Mouse (Mus musculus) CH12.LX (cell line): ENCODE measurements around the gene Tcp1. TPM values are rescaled to one million over a fixed set of nuclear protein-coding genes. Genes with fewer than 3 reads are reported as not detected.
A peak's percentile ranks its signal among the peaks of the same experiment; 100 is the strongest.
"Not testable (repeated sequence)": the region's sequence is repeated elsewhere in the genome, so short reads cannot be mapped to it uniquely, and the experiment has no call there.

Experiments
- DNase-seq: peaks from one replicate; pipeline ENCODE4 v3.0.0-alpha.2; 2013; ENCODE audit errors: extremely low read depth
- H3K27ac ChIP-seq: 2 replicates; pipeline ENCODE4 v1.5.1; 2012; ENCODE audit warnings: low read depth, mild to moderate bottlenecking, control low read depth, moderate library complexity; ENCODE audit not compliant: insufficient read depth
- H3K27me3 ChIP-seq: replicated peaks from 2 replicates; pipeline ENCODE3; 2012; ENCODE audit warnings: inconsistent platforms
- H3K36me3 ChIP-seq, 2 experiments: replicated peaks in 1 of 2; 2 replicates each; pipeline versions ENCODE3 to v1.6.1; 2012; ENCODE audit warnings: inconsistent platforms in 1 of 2, low read length in 1 of 2, mild to moderate bottlenecking in 1 of 2, mixed read lengths in 1 of 2, moderate library complexity in 1 of 2; ENCODE audit not compliant: control insufficient read depth in 1 of 2, insufficient read depth in 1 of 2
- H3K4me1 ChIP-seq, 2 experiments: 2 replicates each; pipeline ENCODE4 v1.6.1; 2012; ENCODE audit warnings: inconsistent platforms in 1 of 2, moderate library complexity in 1 of 2; ENCODE audit not compliant: insufficient read depth in 2 of 2, control insufficient read depth in 1 of 2
- H3K4me2 ChIP-seq: 2 replicates; pipeline ENCODE4 v1.6.1; 2012; ENCODE audit warnings: low read depth, mild to moderate bottlenecking, control low read depth; ENCODE audit not compliant: poor library complexity, insufficient read depth, severe bottlenecking
- H3K4me3 ChIP-seq, 3 experiments: fragments of 150-350 bp in 1 of 3; sonication (generic) in 1 of 3; replicated peaks in 1 of 3; 2 replicates each; pipeline versions ENCODE3 to v1.5.1; 2011 to 2012; ENCODE audit warnings: low read depth in 2 of 3, low read length in 2 of 3, mild to moderate bottlenecking in 2 of 3, moderate library complexity in 2 of 3, control low read depth in 1 of 3, improper control_type of control experiment in 1 of 3, inconsistent platforms in 1 of 3, mixed read lengths in 1 of 3; ENCODE audit not compliant: poor library complexity in 1 of 3
- H3K79me2 ChIP-seq: replicated peaks from 2 replicates; pipeline ENCODE4 v1.6.1; 2012; ENCODE audit warnings: mild to moderate bottlenecking, moderate library complexity; ENCODE audit not compliant: control insufficient read depth, poor library complexity, insufficient read depth, severe bottlenecking; ENCODE audit errors: extremely low read depth
- H3K9ac ChIP-seq: 2 replicates; pipeline ENCODE4 v1.6.1; 2012; ENCODE audit warnings: low read depth, mild to moderate bottlenecking, control low read depth, moderate library complexity; ENCODE audit not compliant: insufficient read depth
- H3K9me3 ChIP-seq: replicated peaks from 2 replicates; pipeline ENCODE3; 2012; ENCODE audit warnings: low read length, inconsistent platforms, mixed read lengths
- BHLHE40 ChIP-seq: IDR thresholded peaks from 2 replicates; pipeline ENCODE4 v1.6.1; 2011; ENCODE audit warnings: mild to moderate bottlenecking, low read depth, low read length, improper control_type of control experiment
- CHD1 ChIP-seq: IDR thresholded peaks from 2 replicates; pipeline ENCODE4 v1.6.1; 2012; ENCODE audit warnings: low read depth, low read length, improper control_type of control experiment, inconsistent platforms
- CHD2 ChIP-seq: IDR thresholded peaks from 2 replicates; pipeline ENCODE4 v1.6.1; 2011; ENCODE audit warnings: low read length, improper control_type of control experiment
- ELF1 ChIP-seq: IDR thresholded peaks from 2 replicates; pipeline ENCODE4 v1.6.1; 2014; ENCODE audit warnings: low read depth, mild to moderate bottlenecking, inconsistent platforms, low read length, improper control_type of control experiment
- EP300 ChIP-seq: IDR thresholded peaks from 2 replicates; pipeline ENCODE4 v1.6.1; 2011; ENCODE audit warnings: low read length, improper control_type of control experiment
- HCFC1 ChIP-seq: IDR thresholded peaks from 2 replicates; pipeline ENCODE4 v1.6.1; 2012; ENCODE audit warnings: low read depth, mild to moderate bottlenecking, inconsistent platforms, low read length, improper control_type of control experiment
- IRF4 ChIP-seq: IDR thresholded peaks from 2 replicates; pipeline ENCODE4 v1.6.1; 2014; ENCODE audit warnings: low read depth, mild to moderate bottlenecking, inconsistent platforms, low read length, improper control_type of control experiment
- JUND ChIP-seq: conservative IDR thresholded peaks from 2 replicates; pipeline ENCODE4 v1.6.1; 2011; ENCODE audit warnings: low read depth, low read length, improper control_type of control experiment
- MAFK ChIP-seq: IDR thresholded peaks from 2 replicates; pipeline ENCODE4 v1.6.1; 2011; ENCODE audit warnings: low read length, improper control_type of control experiment; ENCODE audit not compliant: insufficient replicate concordance
- MAX ChIP-seq: IDR thresholded peaks from 2 replicates; pipeline ENCODE4 v1.6.1; 2011; ENCODE audit warnings: low read length, improper control_type of control experiment
- MEF2A ChIP-seq: IDR thresholded peaks from 2 replicates; pipeline ENCODE4 v1.6.1; 2014; ENCODE audit warnings: low read depth, mild to moderate bottlenecking, inconsistent platforms, low read length, improper control_type of control experiment, borderline replicate concordance
- MXI1 ChIP-seq: IDR thresholded peaks from 2 replicates; pipeline ENCODE4 v1.6.1; 2011; ENCODE audit warnings: mild to moderate bottlenecking, low read depth, low read length, improper control_type of control experiment
- MYC ChIP-seq: IDR thresholded peaks from 2 replicates; pipeline ENCODE4 v1.6.1; 2011; ENCODE audit warnings: low read depth, mild to moderate bottlenecking, improper control_type of control experiment, low read length
- NRF1 ChIP-seq: IDR thresholded peaks from 2 replicates; pipeline ENCODE4 v1.6.1; 2014; ENCODE audit warnings: low read depth, mild to moderate bottlenecking, inconsistent platforms, low read length, improper control_type of control experiment, moderate library complexity
- POLR2A ChIP-seq: IDR thresholded peaks from 2 replicates; pipeline ENCODE4 v1.6.1; 2011; ENCODE audit warnings: low read depth, mild to moderate bottlenecking, improper control_type of control experiment, low read length
- SIN3A ChIP-seq: IDR thresholded peaks from 2 replicates; pipeline ENCODE4 v1.6.1; 2012; ENCODE audit warnings: low read length, improper control_type of control experiment, inconsistent platforms
- UBTF ChIP-seq: IDR thresholded peaks from 2 replicates; pipeline ENCODE4 v1.6.1; 2012; ENCODE audit warnings: low read depth, mild to moderate bottlenecking, inconsistent platforms, low read length, improper control_type of control experiment, moderate library complexity
- ZC3H11A ChIP-seq: IDR thresholded peaks from 2 replicates; pipeline ENCODE4 v1.6.1; 2012; ENCODE audit warnings: low read depth, mild to moderate bottlenecking, inconsistent platforms, low read length, improper control_type of control experiment
- ZKSCAN1 ChIP-seq: IDR thresholded peaks from 2 replicates; pipeline ENCODE4 v1.6.1; 2012; ENCODE audit warnings: low read depth, inconsistent platforms, low read length, improper control_type of control experiment, borderline replicate concordance
- dilution Hi-C: fragments of 300-500 bp; cut with MboI; formaldehyde crosslinking; loops from 2 replicates; pipeline ENCODE4 v1.14.3; 2020; ENCODE audit warnings: low sequenced_read_pairs; ENCODE audit not compliant: extremely low pct_unique_long_range_greater_than_20kb, extremely low pct_ligation_motif_present
- in situ Hi-C: fragments of 300-500 bp; cut with MboI; formaldehyde crosslinking; loops from 3 replicates; pipeline ENCODE4 v1.14.3; 2019; ENCODE audit warnings: low sequenced_read_pairs, low pct_ligation_motif_present, low pct_unique_long_range_greater_than_20kb, mixed read lengths
- polyA plus RNA-seq: library from polyadenylated mRNA; unstranded; fragments of >175 nt; gene quantifications from 2 replicates; pipeline ENCODE4 v1.2.1, GENCODE M21; 2012; ENCODE audit warnings: low read depth; ENCODE audit not compliant: insufficient read length
- total RNA-seq, 2 experiments: library from RNA; depleted of rRNA; stranded (reverse); fragments of 300-350 nt in 1 of 2; fragments of >200 nt in 1 of 2; gene quantifications; 2 replicates each; pipeline ENCODE4 v1.2.3; 2012 to 2014

Tcp1 gene
- total and polyA plus RNA-seq, 3 experiments: 560 to 951 (median 569) TPM

- dilution Hi-C loops (no loop called here), in situ Hi-C loops (no loop called here)
- Histone ChIP-seq H3K4me2 (no peak overlapping the region), H3K4me3 (no peak overlapping the region), H3K79me2 (no peaks in the 10 kb centered on the region), H3K4me1 (peaks cover 0 to 5% of the 10 kb centered on the region in 2 experiments; a peak in 1 of 4 replicates), H3K27ac (no peak overlapping the region), H3K9me3 (no peaks in the 10 kb centered on the region), H3K27me3 (no peaks in the 10 kb centered on the region), H3K9ac (no peak overlapping the region), H3K36me3 (peaks cover 26 to 85% of the 10 kb centered on the region in 2 experiments)
- DNase-seq: no peak
- TF ChIP-seq IRF4 (no peak), MAFK (peak; percentile 70), MAX (no peak), CHD1 (no peak)
Observed at GRCm38 (mm10) chr17:12892033-12892432, 23.5 kb upstream of the Tcp1 start.

DNA sequence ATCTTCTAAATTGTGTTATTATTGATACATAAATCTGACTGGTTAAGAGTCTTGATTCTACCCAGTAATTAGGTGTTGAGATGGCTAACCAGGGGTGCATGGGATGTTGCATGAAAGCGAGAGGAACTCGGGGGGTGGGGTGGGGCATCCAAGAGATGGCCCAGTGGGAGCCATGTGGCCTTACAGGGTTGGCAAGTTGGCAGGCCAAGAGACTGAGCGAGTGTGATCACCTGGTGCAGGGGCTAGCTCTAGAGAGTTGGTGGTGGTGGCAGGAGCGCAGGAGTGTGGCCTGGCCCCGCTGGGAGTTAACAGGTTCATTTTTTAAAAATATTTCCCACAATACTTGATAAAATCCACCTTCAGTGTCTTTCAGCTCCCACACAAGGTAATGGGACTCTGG, 17.8 kb upstream of the Tcp1 start:
- H3K27ac ChIP-seq: no peak overlapping the region
- no peaks in the 10 kb centered on the region for H3K27me3 ChIP-seq
- in situ Hi-C loops: no loop called here
- TF ChIP-seq ZKSCAN1 (no peak), CHD2 (no peak), UBTF (no peak), MYC (no peak), JUND (no peak), MXI1 (no peak), HCFC1 (no peak), MAX (no peak), IRF4 (no peak), BHLHE40 (no peak), POLR2A (no peak), CHD1 (no peak), ZC3H11A (no peak), EP300 (no peak), ELF1 (no peak), MEF2A (no peak), NRF1 (no peak), SIN3A (no peak)
- DNase-seq: no peak
- no peak overlapping the region for H3K4me2 ChIP-seq
- H3K4me1 ChIP-seq: no peaks in the 10 kb centered on the region
- H3K36me3 ChIP-seq: peaks cover 24 to 73% of the 10 kb centered on the region in 2 experiments
- dilution Hi-C loops: no loop called here
- no peak overlapping the region for H3K4me3 ChIP-seq
- no peaks in the 10 kb centered on the region for H3K9me3 ChIP-seq
- no peak overlapping the region for H3K9ac ChIP-seq
- H3K79me2 ChIP-seq: no peaks in the 10 kb centered on the region

- H3K27me3 ChIP-seq, dilution Hi-C loops: not testable (repeated sequence)
Observed at GRCm38 (mm10) chr17:12898607-12899006, 16.9 kb upstream of the Tcp1 start.

More at GRCm38 (mm10) chr17:12898607-12899006, 16.9 kb upstream of the Tcp1 start:
- H3K79me2 ChIP-seq, H3K4me1 ChIP-seq, H3K9ac ChIP-seq, H3K9me3 ChIP-seq, H3K27ac ChIP-seq, H3K4me3 ChIP-seq, H3K4me2 ChIP-seq, DNase-seq, in situ Hi-C loops: not testable (repeated sequence)
- peaks cover 30 to 75% of the 10 kb centered on the region in 2 experiments for H3K36me3 ChIP-seq
